15 mouse cellular contexts compared by ENCODE assay signal in genomic region chr10:95542916-95543315, GRCm38 (mm10).
"Had no signal": no experiment of that assay in that cellular context is flagged by ENCODE, and none has a peak within 500 bp of the region (broad histone marks: within the 10 kb centered on the region; RNA-seq: fewer than 3 reads in every experiment).

No protein-coding gene starts in this region.

- H3K4me3 ChIP-seq: neural tube, embryonic 15.5 days; stomach, embryonic 15.5 days had no signal

- H3K9me3 ChIP-seq: neural tube, embryonic 15.5 days; stomach, embryonic 15.5 days had no signal

- H3K27me3 ChIP-seq: neural tube, embryonic 15.5 days; stomach, embryonic 15.5 days had no signal

- H3K4me2 ChIP-seq: neural tube, embryonic 15.5 days; stomach, embryonic 15.5 days had no signal

- H3K9ac ChIP-seq: neural tube, embryonic 15.5 days; stomach, embryonic 15.5 days had no signal

- H3K4me1 ChIP-seq: neural tube, embryonic 15.5 days; stomach, embryonic 15.5 days had no signal

- H3K27ac ChIP-seq: neural tube, embryonic 15.5 days; stomach, embryonic 15.5 days; stomach, postnatal 0 days had no signal

- DNase-seq: retina, postnatal 1 day; right cerebral cortex, adult 18-20 months; right cerebral cortex, postnatal 14 days; right cerebral cortex, postnatal 25 days; right cerebral cortex, postnatal 4 days; spleen, adult 18-20 months; thymus, adult 18-20 months; thymus, adult 2 months; thymus, postnatal 14 days; thymus, postnatal 25 days; thymus, postnatal 36 days; thymus, postnatal 4 days had no signal
